Mouse (Mus musculus) kidney, adult 2 months (tissue): ENCODE measurements at regions not wholly inside any gene's neighbourhood (a gene's known extent, or its start where the extent isn't known, plus 50 kb on each side); places are given as distances from the start of the nearest gene placed in this dataset.

Experiments
- DNase-seq: peaks from one replicate; pipeline ENCODE4 v3.0.0; 2021
- H3K27ac ChIP-seq: fragments of 200-500 bp; 2 replicates; pipeline ENCODE4 v1.5.1; 2012; ENCODE audit warnings: low read depth, low read length, control low read depth, inconsistent platforms; ENCODE audit not compliant: insufficient read depth
- H3K27me3 ChIP-seq: fragments of 200-500 bp; replicated peaks from 2 replicates; pipeline ENCODE4 v1.6.1; 2012; ENCODE audit warnings: mild to moderate bottlenecking, moderate library complexity, low read length, inconsistent platforms; ENCODE audit not compliant: control insufficient read depth, insufficient read depth
- H3K36me3 ChIP-seq: fragments of 200-500 bp; 2 replicates; pipeline ENCODE4 v1.6.1; 2012; ENCODE audit warnings: mild to moderate bottlenecking, moderate library complexity, low read length, inconsistent platforms; ENCODE audit not compliant: control insufficient read depth, insufficient read depth
- H3K4me1 ChIP-seq: fragments of 200-500 bp; 2 replicates; pipeline ENCODE4 v1.6.1; 2011; ENCODE audit warnings: low read length; ENCODE audit not compliant: control insufficient read depth, insufficient read depth
- H3K4me3 ChIP-seq: fragments of 200-500 bp; 2 replicates; pipeline ENCODE4 v1.5.1; 2011; ENCODE audit warnings: mild to moderate bottlenecking, low read depth, low read length, control low read depth; ENCODE audit not compliant: insufficient read depth
- CTCF ChIP-seq: fragments of 200-500 bp; conservative IDR thresholded peaks from 2 replicates; pipeline ENCODE4 v1.5.1; 2011; ENCODE audit warnings: low read depth, mild to moderate bottlenecking, control low read depth, low read length, moderate library complexity, mixed read lengths; ENCODE audit not compliant: insufficient read depth, insufficient read length
- POLR2A ChIP-seq: fragments of 200-500 bp; IDR thresholded peaks from one replicate; pipeline ENCODE4 v1.6.1; 2011; ENCODE audit warnings: low read depth, low read length, control low read depth
- WGBS: fragments of 180-500 bp; shearing (Covaris S2); methylation state at CpG from one replicate; pipeline ENCODE4 v1.1.7; 2018; 5-methylcytosine and 5-hydroxymethylcytosine counted together

GRCm38 (mm10) chr5:37874784-37875281 is 50.5 kb upstream of the Msx1 start:
- Histone ChIP-seq H3K4me1 (no peaks in the 10 kb centered on the region), H3K27ac (no peak overlapping the region), H3K27me3 (no peaks in the 10 kb centered on the region), H3K4me3 (no peak overlapping the region), H3K36me3 (no peaks in the 10 kb centered on the region)
- TF ChIP-seq CTCF, result no peak
- TF ChIP-seq POLR2A, result no peak
- 43% methylated on average over 6 of the region's 6 CpGs for WGBS
- DNase-seq, result peak; percentile 96
